Mouse (Mus musculus) thymus, adult 2 months (tissue): Measurements from ENCODE around the gene Palmd. TPM values are rescaled to one million over a fixed set of nuclear protein-coding genes. Genes with fewer than 3 reads are reported as not detected.

Source experiments
- DNase-seq: peaks from one replicate; pipeline ENCODE4 v3.0.0; 2021
- H3K27ac ChIP-seq: fragments of 200-500 bp; 2 replicates; pipeline ENCODE4 v1.5.1; 2012; ENCODE audit warnings: low read length, control low read depth; ENCODE audit not compliant: control insufficient read depth, insufficient read depth
- H3K27me3 ChIP-seq: fragments of 200-500 bp; 2 replicates; pipeline ENCODE4 v1.6.1; 2012; ENCODE audit warnings: mild to moderate bottlenecking, low read length, moderate library complexity, mixed read lengths; ENCODE audit not compliant: control insufficient read depth, insufficient read depth
- H3K36me3 ChIP-seq: fragments of 200-500 bp; 2 replicates; pipeline ENCODE4 v1.6.1; 2012; ENCODE audit warnings: mild to moderate bottlenecking, low read length, moderate library complexity; ENCODE audit not compliant: control insufficient read depth, insufficient read depth
- H3K4me1 ChIP-seq: fragments of 200-500 bp; replicated peaks from 2 replicates; pipeline ENCODE4 v1.6.1; 2012; ENCODE audit warnings: low read length; ENCODE audit not compliant: control insufficient read depth, insufficient read depth
- H3K4me3 ChIP-seq: fragments of 200-500 bp; 2 replicates; pipeline ENCODE4 v1.5.1; 2012; ENCODE audit warnings: mild to moderate bottlenecking, low read length, control low read depth, moderate library complexity; ENCODE audit not compliant: control insufficient read depth, insufficient read depth
- CTCF ChIP-seq: fragments of 200-500 bp; IDR thresholded peaks from 2 replicates; pipeline ENCODE4 v1.5.1; 2012; ENCODE audit warnings: mild to moderate bottlenecking, control low read depth, low read length, moderate library complexity, borderline replicate concordance; ENCODE audit not compliant: control insufficient read depth, poor library complexity, insufficient read depth; ENCODE audit errors: extremely low read depth
- POLR2A ChIP-seq: fragments of 200-500 bp; IDR thresholded peaks from 2 replicates; pipeline ENCODE4 v1.6.1; 2012; ENCODE audit warnings: mild to moderate bottlenecking, low read length, control low read depth, moderate library complexity; ENCODE audit not compliant: control insufficient read depth, poor library complexity, insufficient read depth; ENCODE audit errors: extremely low read depth
- WGBS: fragments of 180-500 bp; shearing (Covaris S2); methylation state at CpG from one replicate; pipeline ENCODE4 v1.1.7; 2018; 5-methylcytosine and 5-hydroxymethylcytosine counted together
- polyA plus RNA-seq: library from polyadenylated mRNA; depleted of rRNA; stranded (reverse); fragments of >200 nt; gene quantifications from 2 replicates; pipeline ENCODE4 v1.2.3, GENCODE M21; 2012

Gene Palmd
- polyA plus RNA-seq, 1 experiment, result 1.0 TPM

- H3K27me3 ChIP-seq, result no peaks in the 10 kb centered on the region
- H3K27ac ChIP-seq, result no peak overlapping the region
- WGBS, result 97% methylated on average over 6 of the region's 6 CpGs
- no peaks in the 10 kb centered on the region for H3K36me3 ChIP-seq
- TF ChIP-seq POLR2A (no peak), CTCF (no peak)
- H3K4me1 ChIP-seq, result no peaks in the 10 kb centered on the region
- no peak overlapping the region for H3K4me3 ChIP-seq
- no peak for DNase-seq
Measured at GRCm38 (mm10) chr3:116914374-116914773, 54.4 kb downstream of the Palmd start.

GRCm38 (mm10) chr3:116906596-116906995 lies 62.2 kb downstream of the Palmd start:
- no peaks in the 10 kb centered on the region for H3K36me3 ChIP-seq
- no peaks in the 10 kb centered on the region for H3K4me1 ChIP-seq
- 94% methylated on average over 9 of the region's 9 CpGs for WGBS
- H3K27ac ChIP-seq, result no peak overlapping the region
- no peak for DNase-seq
- no peaks in the 10 kb centered on the region for H3K27me3 ChIP-seq
- no peak for TF ChIP-seq CTCF
- TF ChIP-seq POLR2A, result no peak
- H3K4me3 ChIP-seq, result no peak overlapping the region

DNA sequence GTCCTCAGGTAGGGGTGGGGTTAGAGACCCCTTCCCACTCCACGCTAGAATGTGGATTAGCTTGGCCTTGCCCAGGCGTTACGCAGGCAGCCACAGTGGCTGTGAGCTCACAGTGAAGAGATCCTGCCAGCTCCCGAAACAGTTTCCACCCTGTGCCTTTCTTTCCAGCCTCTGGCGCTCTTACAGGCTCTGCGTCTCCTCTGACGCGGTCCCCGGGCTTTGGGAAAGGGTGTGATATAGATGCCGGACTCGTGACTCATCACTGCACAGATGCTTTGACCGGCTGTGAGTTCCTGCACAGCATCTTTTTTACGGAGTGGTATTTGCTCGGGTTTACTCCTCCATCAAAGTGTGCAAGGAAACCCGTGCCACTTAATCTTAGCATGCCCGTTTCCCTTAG lies 62.9 kb downstream of the Palmd start:
- Histone ChIP-seq H3K4me1 (no peaks in the 10 kb centered on the region), H3K36me3 (no peaks in the 10 kb centered on the region), H3K27me3 (no peaks in the 10 kb centered on the region), H3K27ac (no peak overlapping the region; the same call in 1 of the 2 replicates), H3K4me3 (no peak overlapping the region)
- TF ChIP-seq CTCF (no peak), POLR2A (no peak)
- DNase-seq, result no peak
- 95% methylated on average over 16 of the region's 16 CpGs for WGBS

- no peaks in the 10 kb centered on the region for H3K36me3 ChIP-seq
- H3K4me1 ChIP-seq, result no peaks in the 10 kb centered on the region
- H3K4me3 ChIP-seq, result no peak overlapping the region
- no peak for DNase-seq
- no peak overlapping the region for H3K27ac ChIP-seq
- no peaks in the 10 kb centered on the region for H3K27me3 ChIP-seq
- TF ChIP-seq POLR2A, result no peak
- TF ChIP-seq CTCF, result no peak
- WGBS, result 68% methylated on average over 6 of the region's 6 CpGs
Measured at GRCm38 (mm10) chr3:116904158-116904557, 64.6 kb downstream of the Palmd start.

DNA sequence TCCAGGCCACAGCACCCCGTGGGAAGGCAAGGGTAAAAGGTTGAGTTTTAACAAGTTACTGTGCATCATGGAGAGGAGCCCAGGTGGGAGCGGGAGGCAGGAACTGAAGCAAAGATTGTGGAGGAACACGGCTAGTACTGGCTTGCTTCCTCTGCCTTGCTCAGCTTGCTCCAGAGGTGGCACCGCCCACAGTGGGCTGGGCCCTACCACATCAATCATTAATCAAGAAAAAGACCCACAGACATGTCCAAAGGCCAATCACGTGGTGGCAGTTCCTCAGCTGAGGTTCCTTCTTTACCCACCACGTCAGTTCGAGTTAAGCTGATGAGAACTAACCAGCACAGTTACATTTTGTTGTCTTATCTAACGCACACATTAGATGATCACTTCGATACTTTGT lies 75.9 kb downstream of the Palmd start:
- Histone ChIP-seq H3K27me3 (no peaks in the 10 kb centered on the region), H3K36me3 (no peaks in the 10 kb centered on the region), H3K4me1 (no peaks in the 10 kb centered on the region), H3K4me3 (no peak overlapping the region), H3K27ac (no peak overlapping the region)
- 51% methylated on average over 9 of the region's 9 CpGs for WGBS
- no peak for DNase-seq
- TF ChIP-seq CTCF (no peak), POLR2A (no peak)

DNA sequence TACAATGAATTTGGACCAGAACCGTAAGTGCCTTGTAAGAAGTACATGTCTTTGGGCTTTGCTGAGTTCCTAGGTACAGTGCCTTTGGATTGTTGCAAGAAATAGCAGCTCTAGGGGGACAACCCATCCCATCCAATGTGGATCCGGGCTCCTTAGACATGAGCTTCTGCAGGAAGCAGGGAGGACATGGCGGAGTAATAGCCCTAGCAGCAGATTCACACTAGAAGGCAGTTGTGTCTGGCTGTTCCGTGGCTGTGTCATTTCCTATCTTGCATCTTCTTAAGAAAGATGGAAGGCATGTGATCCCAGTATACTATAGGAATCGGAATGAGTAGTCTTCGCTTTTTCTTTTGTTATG lies 76.6 kb downstream of the Palmd start:
- TF ChIP-seq CTCF, result no peak
- no peak for TF ChIP-seq POLR2A

DNA sequence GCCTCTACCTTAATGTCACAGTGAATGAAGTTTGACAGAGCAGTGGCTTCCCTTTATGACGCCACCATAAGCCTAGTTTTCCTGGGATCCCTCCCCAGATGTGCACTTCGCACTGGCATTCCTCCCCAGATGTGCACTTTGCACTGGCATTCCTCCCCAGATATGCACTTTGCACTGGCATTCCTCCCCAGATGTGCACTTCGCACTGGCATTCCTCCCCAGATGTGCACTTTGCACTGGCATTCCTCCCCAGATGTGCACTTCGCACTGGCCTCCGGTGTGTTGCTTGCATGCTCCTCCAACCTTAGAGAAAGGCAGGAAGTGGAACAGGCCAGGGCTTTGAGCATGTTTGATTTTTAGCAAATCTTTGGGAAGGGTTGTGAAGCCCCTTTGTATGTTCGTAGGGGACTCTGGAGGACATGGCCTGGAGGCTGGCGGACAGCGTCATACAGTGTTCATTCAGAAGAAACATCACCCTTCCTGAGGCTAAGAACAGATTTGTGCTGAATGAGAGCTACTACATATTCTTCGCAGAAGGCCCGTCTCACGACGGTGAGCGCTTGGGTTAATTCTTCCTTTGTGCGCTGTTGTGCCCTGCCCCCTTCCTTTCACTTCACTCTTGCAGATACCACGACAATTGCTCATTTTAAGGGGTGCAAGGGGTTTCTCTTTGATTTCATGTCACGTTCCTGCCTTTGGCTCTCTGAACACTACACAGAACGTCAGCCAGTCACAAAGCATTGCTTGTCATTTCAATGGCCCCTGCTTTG lies 77.2 kb downstream of the Palmd start:
- H3K36me3 ChIP-seq, result no peaks in the 10 kb centered on the region; the same call in 1 of the 2 replicates
- no peak overlapping the region for H3K4me3 ChIP-seq
- DNase-seq, result no peak
- WGBS, result 96% methylated on average over 17 of the region's 17 CpGs
- no peaks in the 10 kb centered on the region for H3K4me1 ChIP-seq
- no peak for TF ChIP-seq CTCF
- no peak for TF ChIP-seq POLR2A
- H3K27me3 ChIP-seq, result no peaks in the 10 kb centered on the region
- H3K27ac ChIP-seq, result no peak overlapping the region

More for the DNA sequence above, 76.6 kb downstream of the Palmd start:
- no peaks in the 10 kb centered on the region for H3K4me1 ChIP-seq
- no peak overlapping the region for H3K4me3 ChIP-seq
- no peaks in the 10 kb centered on the region for H3K36me3 ChIP-seq
- H3K27me3 ChIP-seq, result no peaks in the 10 kb centered on the region
- 97% methylated on average over 6 of the region's 6 CpGs for WGBS
- no peak for DNase-seq
- no peak overlapping the region for H3K27ac ChIP-seq
